Mouse (Mus musculus) telencephalon, adult 2 months (tissue): ENCODE measurements around the gene Zfp335.
"Not testable (repeated sequence)": the region's sequence is repeated elsewhere in the genome, so short reads cannot be mapped to it uniquely, and the experiment has no call there.

ENCODE experiments used
- DNase-seq: peaks from one replicate; pipeline ENCODE4 v3.0.0-alpha.2; 2011; ENCODE audit warnings: low read depth, low spot score

Gene Zfp335

DNA sequence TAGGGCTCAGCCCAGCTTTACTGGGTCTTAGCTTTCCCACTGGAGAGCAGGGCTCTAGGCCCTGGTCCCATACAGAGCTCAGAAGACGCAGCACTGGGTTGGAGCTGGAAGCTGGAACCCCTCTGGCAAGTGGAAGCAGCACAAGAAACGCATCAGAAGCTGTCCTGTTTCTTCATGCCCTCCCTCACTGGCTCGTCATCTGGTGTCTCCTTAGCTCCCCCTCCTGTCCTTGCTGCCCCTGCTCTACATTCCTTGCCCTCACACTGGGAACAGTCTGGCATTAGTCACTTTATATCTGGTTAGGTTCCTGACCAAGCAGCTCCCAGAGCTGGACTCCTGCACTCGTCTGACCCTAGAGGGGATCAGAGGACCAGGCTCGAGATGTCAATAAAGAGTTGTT lies 17.5 kb downstream of the Zfp335 start:
- DNase-seq, result no peak

DNA sequence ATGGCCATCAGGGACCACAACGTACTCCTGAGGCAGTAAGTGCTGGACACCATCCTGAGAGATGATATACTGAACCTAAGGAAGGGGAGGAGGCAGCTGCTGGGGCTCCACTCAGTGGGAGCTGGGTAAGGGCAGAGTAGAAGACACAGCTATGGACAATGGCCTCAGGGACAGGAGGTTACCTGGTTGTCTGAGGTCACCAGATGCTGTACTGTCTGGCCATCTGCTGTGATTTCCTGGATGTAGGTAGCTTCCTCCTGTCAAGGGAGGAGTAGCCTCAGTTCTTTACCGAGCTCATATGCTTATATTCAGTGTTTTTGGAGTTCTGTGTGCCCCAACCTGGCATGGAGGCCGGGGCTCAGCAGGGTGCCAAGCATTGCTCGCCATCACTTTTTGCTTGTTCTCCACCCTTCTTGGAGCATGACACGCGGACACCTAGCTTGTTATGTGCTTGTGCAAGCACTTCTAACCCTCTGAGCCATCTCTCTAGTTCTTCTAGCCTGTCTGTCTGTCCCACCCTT lies 18.8 kb downstream of the Zfp335 start:
- no peak for DNase-seq

DNA sequence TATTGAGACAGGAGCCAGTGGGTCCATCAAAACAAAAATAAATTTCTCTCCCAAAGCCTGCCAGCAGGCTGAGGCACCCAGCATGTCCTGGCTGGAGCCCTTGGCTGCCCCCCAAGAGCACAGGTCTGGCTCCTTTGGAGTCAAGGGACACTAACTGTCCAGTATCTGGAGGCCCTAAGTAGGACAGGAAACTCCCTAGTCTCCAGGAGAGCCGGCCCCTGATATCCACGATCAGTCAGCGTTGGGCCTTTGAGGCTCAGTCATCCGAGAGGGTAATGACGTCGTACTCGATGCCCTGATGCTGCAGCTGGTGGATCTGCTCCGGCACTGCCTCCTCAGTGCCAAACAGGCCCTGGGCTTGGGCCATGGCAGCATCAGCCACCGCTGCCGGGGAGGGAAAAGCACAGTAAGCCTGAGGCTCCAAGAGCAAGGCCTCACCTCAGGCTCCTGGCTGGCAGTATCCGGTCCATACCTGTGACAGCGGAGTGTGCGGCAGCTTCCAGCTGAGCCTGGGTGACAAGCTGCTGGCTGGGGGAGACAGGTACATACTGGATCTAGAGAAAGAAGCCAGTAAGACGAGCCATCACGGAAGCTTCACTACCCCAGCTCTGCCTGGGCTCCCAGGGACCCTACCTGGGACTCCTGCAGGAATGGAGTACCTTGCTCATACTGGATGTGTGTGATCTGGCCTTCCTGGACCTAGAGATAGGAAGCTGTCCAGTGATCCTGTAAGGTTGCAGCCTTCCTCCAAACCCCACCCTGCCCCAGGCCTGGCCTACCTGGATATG lies 19.5 kb downstream of the Zfp335 start:
- no peak for DNase-seq

DNA sequence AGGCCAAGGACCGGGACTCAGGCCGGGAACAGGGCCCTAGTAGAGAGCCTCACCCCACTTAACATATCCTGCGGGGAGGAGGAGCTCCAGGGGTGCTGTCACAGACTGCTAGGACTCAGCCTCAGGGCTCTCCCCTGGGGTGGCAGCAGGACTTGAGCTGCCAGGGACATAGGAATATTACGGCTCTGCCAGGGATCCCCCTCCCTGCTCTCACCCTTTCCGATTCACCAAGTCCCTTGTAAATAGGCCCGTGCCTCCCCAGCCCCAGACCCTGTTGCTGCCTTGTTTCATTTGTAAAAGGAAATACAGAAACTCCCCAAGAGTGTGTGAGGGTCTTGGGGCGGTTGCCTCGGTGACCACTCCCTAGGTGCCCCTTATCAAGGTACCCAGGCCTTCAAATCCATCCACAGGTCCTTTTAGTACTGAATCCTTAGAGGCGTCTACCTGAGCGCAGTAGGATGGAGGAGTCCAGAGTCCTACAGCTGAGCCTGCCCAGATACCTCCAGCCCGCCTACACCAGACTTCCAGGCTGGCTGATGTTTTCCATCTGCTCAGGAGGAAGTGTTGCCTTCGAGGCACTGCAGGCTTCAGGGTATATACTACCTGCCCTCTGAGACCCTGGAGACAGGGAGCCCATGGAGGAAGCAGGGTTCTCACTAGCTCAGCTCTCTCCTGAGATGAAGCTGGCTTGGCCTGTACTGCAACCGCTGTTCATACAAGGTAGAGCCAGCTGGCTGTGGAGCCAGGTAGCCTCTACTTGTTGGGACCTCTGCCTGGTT lies 20.3 kb downstream of the Zfp335 start:
- no peak for DNase-seq

DNA sequence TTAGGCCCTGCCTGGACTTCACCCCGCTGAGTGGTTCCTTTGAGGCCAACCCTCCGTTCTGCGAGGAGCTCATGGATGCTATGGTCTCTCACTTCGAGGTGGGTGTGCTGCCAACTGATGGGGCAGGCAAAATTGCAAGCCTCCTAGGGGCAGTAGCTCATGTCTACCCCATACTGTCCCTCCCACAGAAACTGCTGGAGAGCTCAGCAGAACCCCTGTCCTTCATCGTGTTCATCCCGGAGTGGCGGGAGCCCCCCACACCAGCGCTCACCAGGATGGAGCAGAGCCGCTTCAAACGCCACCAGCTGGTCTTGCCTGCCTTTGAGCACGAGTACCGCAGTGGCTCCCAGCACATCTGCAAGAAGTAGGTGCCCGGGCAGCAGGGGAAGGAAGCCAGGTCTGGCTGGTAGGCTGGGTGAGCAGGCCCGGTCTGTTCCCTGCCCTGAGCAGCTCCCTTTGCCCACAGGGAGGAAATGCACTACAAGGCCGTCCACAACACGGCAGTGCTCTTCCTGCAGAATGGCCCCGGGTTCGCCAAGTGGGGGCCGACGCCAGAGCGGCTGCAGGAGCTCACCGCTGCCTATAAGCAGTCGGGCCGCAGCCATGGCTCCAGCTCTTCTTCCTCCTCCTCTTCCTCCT lies 21.0 kb downstream of the Zfp335 start:
- no peak for DNase-seq

DNA sequence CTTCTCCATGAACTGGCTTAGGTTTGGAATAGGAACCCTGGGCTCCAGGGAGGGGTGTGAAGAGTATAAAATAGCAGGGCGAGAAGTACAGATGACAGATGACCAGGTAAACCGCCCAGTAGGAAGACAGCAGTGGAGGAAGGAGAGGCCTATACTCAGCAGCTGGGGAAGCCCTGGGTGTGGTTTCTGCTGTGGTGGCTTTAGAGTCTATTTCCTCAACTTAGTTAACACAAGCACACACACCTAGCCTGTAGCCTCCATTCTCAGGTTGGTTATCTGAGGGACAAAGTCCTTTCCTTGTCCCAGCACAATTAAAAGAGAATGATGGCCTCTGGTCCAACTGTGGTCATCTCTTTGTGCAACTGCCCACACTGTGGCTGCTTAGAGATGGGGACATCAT lies 21.6 kb downstream of the Zfp335 start:
- no peak for DNase-seq

DNA sequence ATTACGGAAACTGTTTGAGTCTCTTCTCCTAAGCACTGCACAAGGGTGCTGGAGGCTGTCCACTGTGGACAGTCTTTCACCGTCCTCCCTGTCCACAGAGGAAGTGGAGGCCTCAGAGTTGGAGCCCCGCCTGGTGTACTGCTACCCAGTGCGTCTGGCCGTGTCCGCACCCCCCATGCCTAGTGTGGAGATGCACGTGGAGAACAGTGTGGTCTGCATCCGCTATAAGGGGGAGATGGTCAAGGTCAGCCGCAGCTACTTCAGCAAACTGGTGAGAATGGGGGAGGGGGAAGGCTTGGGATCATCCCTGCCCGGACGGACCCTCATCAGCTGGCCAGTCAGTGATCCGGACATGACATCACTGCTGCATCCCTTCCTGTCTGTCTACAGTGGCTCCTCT lies 22.6 kb downstream of the Zfp335 start:
- no peak for DNase-seq

DNA sequence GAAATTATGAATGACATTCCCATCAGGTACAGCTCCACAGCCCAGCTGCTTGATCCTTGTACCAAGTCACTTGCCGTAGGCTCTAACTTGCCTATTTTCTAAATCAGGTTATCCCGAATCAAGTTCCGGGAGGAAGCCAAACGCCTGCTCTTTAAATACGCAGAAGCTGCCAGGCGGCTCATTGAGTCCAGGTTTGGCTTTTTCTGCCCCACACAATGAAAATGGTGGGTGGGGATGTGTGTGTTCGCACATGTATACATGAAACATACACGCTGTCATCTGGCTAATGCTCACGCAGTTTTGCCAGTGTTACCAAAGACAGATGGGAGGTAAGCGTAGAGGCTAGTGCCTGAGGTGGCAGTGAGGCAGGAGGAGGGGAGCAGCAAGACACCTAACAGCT lies 24.9 kb downstream of the Zfp335 start:
- no peak for DNase-seq

DNA sequence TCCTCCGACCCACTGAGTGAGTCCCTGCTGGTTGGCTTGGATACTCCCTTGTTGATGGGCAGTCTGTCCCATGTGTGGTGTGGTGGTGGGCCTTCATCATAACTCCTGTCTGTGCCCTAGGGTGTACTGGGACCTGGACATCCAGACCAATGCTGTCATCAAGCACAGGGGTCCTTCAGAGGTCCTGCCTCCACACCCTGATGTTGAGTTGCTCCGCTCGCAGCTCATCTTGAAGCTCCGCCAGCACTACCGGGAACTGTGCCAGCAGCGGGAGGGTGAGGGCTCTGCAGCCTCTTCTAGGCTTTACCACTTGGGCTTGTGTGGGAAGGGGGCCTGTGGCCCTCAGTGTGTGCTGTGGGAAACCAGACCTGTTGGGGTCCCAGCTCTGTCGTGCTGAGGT lies 25.8 kb downstream of the Zfp335 start:
- DNase-seq, result no peak

DNA sequence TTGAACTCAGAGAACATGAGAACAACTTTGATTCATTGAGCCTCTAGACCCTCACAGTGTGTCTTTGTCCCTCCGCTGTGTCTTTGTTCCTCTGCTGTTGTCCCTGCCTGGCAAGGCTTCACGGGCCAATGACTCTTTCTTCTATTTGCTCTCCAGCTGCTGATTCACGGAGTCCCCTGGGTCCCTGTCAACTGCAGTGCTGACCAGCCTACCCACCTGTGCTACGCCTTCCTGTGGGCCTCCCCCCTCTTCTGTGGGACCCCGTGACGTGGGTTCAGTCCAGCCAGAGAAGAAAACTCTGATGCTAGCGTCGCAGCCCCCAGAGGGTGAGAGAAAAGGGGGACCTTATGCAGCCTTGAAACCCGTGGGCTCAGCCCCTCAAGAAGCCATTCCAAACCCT lies 28.9 kb downstream of the Zfp335 start:
- no peak for DNase-seq

DNA sequence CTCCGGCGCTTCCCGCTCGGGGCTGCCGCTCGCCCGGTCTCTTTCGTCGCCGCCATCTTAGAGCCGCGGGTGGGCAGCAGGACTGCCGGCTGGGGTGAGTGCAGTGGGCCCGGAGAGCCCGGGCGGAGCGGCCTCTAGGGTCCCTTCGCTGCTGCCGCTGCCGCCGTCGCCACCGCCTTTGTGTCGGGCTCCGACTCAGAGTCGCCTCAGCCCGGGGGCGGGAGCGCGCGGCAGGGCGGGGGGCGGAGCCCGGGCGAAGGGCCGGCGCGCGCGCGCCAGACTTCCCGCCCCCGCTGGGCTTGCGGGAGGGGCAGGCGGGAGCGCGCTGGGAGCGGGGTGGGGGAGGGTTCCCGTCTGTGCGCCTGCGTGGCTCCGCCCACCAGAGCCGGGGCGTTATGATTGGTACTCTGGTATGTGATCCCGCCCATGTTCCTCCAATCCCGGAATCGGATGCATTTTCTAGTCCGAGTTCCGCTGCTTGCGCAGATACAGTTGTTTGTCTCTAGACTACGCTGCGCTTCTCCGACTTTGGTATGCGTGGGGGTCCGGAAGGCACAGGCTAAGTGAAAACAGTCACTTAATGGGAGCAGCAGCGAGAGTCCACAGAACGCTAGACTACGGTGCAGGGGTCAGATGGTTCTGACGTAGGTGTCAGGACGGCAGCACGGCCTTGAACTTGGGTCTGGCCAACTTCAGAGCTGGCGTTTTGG lies 31.8 kb downstream of the Zfp335 start:
- peak; percentile 95 for DNase-seq

DNA sequence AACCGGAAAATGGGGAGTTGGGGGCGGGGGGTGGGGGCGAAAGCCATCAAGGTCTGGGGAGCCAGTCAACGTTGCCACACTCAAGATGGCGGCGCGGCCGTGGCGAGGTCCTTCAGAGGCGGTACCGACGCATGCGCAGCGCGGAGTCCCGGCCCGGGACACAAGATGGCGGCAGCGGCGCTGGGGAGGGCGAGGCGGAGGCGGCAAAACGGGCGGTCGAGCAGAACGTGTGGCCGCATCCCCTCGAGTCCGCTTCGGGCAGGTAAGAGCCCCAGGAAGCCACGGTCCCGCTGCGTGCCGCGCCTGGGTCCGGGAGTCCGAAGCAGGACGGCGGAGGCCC lies 32.4 kb downstream of the Zfp335 start, which contains the start of gene Pcif1:
TSS of gene Pcif1 (plus strand) at position 77 of the 340 bp plus-strand sequence.
- DNase-seq, result peak; percentile 57

DNA sequence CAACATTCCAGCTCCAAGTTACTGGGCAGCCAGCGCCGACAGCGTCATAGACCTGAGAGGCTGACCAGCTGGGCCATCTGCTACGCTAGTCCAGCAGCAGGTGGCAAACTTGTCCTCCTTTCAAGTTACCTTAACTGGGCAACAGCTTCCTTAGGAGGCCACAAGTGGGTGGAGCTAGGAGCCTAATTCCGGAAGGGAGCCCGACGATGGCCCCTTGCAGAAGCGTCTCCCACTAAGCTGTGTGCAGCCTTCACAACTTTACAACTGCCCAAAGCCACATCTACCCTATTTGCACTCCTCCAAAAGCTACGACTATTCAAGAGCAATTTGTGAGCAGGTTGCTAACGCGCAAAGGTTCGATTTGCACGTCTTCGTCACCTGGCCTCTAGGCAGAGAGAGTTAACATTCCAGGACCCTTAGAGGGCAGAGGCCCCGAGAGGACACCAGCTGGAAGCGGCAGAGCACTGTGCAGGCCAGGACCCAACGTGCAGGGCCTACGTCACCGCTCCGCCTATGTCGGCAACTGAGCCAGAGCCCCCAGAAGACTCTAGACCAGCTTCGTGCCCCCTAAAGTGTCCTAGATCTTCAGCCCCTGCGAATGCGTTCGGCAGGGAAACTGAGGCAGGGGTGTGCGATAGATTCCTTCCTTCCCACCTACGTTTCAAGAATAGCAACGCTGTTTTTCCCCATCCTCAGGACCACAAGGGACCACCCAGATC lies 32.9 kb downstream of the Zfp335 start:
- no peak for DNase-seq

DNA sequence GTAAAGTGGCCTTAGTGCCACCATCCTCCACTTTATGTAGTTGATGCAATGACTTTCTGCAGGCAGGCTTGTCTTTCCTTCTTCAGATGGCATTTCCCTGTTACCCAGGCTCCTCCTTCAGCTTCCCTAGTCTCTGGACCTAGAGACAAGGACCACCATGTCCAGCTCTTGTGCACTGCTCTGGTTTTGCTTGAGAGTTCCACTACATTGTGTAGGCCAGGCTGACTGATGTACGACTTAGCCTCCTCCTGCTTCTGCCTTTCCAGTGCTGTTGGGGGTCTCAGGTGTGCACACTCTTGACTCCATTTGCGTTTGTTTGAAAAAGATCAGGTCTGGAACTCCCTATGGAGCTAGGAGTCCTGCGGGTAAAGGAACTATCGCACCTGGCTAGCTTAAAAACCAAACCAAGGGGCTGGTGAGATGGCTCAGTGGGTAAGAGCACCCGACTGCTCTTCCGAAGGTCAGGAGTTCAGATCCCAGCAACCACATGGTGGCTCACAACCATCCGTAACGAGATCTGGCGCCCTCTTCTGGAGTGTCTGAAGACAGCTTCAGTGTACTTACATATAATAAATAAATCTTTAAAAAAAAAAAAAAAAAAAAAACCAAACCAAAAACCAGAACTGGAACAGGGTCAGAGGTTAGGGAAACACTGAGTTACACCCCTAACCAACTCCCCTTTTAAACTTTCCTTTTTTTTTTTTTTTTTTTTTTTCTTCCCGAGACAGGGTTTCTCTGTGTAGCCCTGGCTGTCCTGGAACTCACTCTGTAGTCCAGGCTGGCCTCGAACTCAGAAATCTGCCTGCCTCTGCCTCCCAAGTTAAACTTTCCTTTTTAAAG lies 34.0 kb downstream of the Zfp335 start:
- DNase-seq, result not testable (repeated sequence)

DNA sequence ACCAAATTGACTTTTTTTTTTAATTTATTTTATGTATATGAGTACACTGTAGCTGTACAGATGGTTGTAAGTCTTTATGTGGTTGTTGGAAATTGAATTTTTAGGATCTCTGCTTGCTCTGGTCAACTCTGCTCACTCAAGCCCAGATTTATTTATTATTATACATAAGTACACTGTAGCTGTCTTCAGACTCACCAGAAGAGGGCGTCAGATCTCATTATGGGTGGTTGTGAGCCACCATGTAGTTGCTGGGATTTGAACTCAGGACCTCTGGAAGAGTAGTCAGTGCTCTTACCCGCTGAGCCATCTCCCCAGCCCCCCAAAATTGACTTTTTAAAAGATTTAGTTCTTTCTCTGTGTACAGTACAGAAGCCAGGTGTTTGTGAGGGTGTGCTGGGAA lies 35.9 kb downstream of the Zfp335 start:
- DNase-seq, result not testable (repeated sequence)

DNA sequence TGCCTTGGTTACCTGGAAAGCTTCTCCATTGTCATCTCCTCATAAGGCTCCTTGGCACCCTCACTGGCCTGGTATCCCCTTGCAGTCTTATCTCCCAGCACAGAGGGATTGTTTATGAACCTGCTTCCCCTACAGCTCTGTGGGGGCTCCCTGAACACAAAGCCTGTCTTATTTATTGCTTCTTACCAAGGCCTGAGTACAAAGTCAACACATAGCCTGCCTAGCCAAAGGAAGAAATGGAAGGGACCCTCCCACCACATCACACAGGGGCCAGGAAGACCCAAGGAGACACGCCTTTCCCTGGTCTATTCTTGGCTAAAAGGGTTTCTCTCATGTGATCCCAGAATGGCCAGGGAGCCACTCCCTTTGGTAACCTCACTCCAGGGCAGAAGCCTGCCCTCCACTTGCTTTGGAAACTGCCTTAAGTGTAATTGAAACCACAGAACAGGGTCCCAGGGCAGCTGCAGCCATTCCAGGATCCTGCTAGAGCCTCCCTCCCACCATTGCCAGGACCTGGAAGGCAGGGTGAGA lies 37.3 kb downstream of the Zfp335 start:
- DNase-seq, result no peak

DNA sequence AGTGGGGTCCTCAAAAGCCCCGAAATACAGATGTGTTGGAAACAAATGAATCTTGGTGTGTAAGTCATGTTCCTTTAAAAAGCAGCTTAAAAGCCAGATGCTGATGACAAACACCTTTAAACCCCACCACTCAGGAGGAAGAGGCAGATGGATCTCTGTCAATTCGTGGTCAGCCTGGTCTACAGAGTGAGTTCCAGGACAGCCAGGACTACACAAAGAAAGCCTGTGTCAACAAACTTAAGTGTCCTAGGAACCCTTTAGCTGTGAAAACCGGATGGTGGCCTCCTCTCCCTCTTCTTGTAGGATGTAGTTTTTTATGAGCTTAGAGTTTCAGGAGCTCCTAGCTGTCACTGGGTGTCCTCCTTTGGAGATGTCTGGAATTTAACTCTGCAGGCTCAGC lies 37.9 kb downstream of the Zfp335 start:
- no peak for DNase-seq

DNA sequence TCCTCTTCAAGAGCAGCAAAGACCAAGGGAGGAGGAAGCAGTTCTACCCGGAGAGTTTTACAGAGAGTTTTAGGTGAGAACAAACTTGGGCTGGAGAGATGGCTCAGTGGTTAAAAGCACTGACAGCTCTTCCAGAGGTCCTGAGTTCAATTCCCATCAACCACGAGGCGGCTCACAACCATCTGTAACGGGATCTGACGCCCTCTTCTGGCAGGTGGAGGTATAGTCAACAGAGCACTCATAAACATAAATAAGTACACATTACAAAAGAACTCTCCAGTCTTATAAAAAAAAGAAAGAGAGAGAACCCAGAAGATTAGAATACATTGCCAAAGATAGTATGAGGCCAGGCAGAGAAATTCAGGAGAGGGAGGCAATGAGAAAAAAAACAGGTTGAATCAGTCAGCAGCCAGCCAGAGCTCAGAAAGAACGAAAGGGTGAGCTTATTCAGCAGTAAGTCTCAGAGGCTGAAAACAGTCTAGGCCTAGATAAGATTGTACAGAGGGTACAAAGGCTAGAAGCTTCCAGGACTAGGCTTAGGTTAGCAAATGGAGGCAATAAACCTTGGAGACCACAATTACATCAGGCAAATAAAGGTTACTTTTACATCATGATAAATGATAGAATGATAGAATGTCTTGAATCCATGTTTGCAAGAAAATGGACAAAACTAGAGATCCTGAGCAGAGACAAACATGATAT lies 39.8 kb downstream of the Zfp335 start:
- no peak for DNase-seq

DNA sequence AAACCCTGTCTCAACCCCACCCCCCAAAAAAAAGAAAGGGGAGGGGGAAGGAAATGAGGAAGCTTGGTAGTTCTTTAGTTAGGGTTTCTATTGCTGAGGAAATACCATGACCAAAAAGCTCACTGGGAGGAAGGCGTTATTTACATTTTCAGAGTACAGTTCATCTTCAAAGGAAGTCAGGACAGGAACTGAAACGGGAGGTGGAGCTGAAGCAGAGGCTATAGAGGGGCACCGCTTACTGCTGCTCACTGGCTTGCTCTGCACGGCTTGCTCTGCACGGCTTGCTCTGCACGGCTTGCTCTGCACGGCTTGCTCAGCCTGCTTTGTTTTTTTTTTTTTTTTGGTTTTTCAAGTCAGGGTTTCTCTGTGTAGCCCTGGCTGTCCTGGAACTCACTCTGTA lies 43.1 kb downstream of the Zfp335 start:
- DNase-seq, result no peak
